9 mouse cellular contexts compared by ENCODE assay signal in genomic region chr6:91683121-91683520, GRCm38 (mm10). TPM values are rescaled to one million over a fixed set of nuclear protein-coding genes. Genes with fewer than 3 reads are reported as not detected.
DNase-seq lines count a peak whose midpoint lies in the region; ATAC-seq and TF ChIP-seq lines count a peak whose summit lies in the region.
"Had no signal": no experiment of that assay in that cellular context is flagged by ENCODE, and none has a peak within 500 bp of the region (broad histone marks: within the 10 kb centered on the region; RNA-seq: fewer than 3 reads in every experiment).

No protein-coding gene starts in this region.

- DNase-seq in adrenal gland, adult 2 months, result peak; percentile 48
- DNase-seq in adrenal gland, postnatal 4 days (ENCODE audit: low spot score in 2 of 2), result no peak
- DNase-seq in cerebellum, postnatal 14 days, result no peak

- H3K4me3 ChIP-seq in bone marrow, adult 2 months (replicated peaks; ENCODE audit: control insufficient read depth, low read depth, low read length), result no peak overlapping the region
- H3K4me3 ChIP-seq in kidney, embryonic 16.5 days (ENCODE audit: low read length), result peak overlapping the region; percentile 67; the same call in 1 of the 2 replicates
- H3K4me3 ChIP-seq in stomach, embryonic 14.5 days (ENCODE audit: low read depth, low read length), result peak overlapping the region; percentile 93; the same call in 1 of the 2 replicates

- H3K4me2 ChIP-seq in kidney, embryonic 16.5 days (replicated peaks; ENCODE audit: low read depth, low read length), result peak overlapping the region; percentile 68
- peak overlapping the region; percentile 89; the same call in 1 of the 2 replicates for H3K4me2 ChIP-seq in stomach, embryonic 14.5 days (replicated peaks; ENCODE audit: low read depth, low read length)

- WGBS in bone marrow, adult 2 months, result 4% methylated on average over 3 of the region's 3 CpGs
- 46% methylated on average over 3 of the region's 3 CpGs for WGBS in kidney, embryonic 16.5 days
- WGBS in stomach, embryonic 14.5 days, result 46% methylated on average over 3 of the region's 3 CpGs

- peak overlapping the region; percentile 85 for H3K9ac ChIP-seq in kidney, embryonic 16.5 days (replicated peaks; ENCODE audit: low read length)
- peak overlapping the region; percentile 84; the same call in 1 of the 2 replicates for H3K9ac ChIP-seq in stomach, embryonic 14.5 days (replicated peaks; ENCODE audit: low read depth, low read length)

- no peaks in the 10 kb centered on the region for H3K27me3 ChIP-seq in kidney, embryonic 16.5 days (ENCODE audit: insufficient read depth, low read length)
- H3K27me3 ChIP-seq in stomach, embryonic 14.5 days (ENCODE audit: control insufficient read depth, insufficient read depth, low read length), result no peaks in the 10 kb centered on the region

- H3K4me1 ChIP-seq in bone marrow, adult 2 months (ENCODE audit: control insufficient read depth, insufficient read depth, low read length), result peaks cover 10% of the 10 kb centered on the region
- H3K4me1 ChIP-seq in kidney, embryonic 16.5 days (ENCODE audit: insufficient read depth, low read length), result peaks cover 40% of the 10 kb centered on the region
- peaks cover 32% of the 10 kb centered on the region for H3K4me1 ChIP-seq in stomach, embryonic 14.5 days (ENCODE audit: control insufficient read depth, insufficient read depth, low read length)

- ATAC-seq in granulocyte monocyte progenitor cell, adult 5-6 weeks (replicated peaks; ENCODE audit: poor library complexity, severe bottlenecking), result peak; percentile 31
- ATAC-seq in kidney, embryonic 16.5 days (ENCODE audit: low FRiP score, low TSS enrichment), result 0 out of 2 replicates have a peak, but pooled peaks have one; percentile 4
- peak; percentile 41 for ATAC-seq in megakaryocyte progenitor cell, adult 5-6 weeks (replicated peaks; ENCODE audit: poor library complexity)
- no peak for ATAC-seq in stomach, embryonic 14.5 days (ENCODE audit: insufficient number of reproducible peaks, insufficient read depth, low FRiP score, low read depth)

- no peaks in the 10 kb centered on the region for H3K9me3 ChIP-seq in kidney, embryonic 16.5 days (ENCODE audit: low read length)
- no peaks in the 10 kb centered on the region for H3K9me3 ChIP-seq in stomach, embryonic 14.5 days (ENCODE audit: control insufficient read depth, low read depth, low read length)
- H3K9me3 ChIP-seq: G1E had no signal

- TF ChIP-seq POLR2A in bone marrow, adult 2 months (IDR thresholded peaks at IDR 0.05; ENCODE audit: borderline replicate concordance, control insufficient read depth, low read depth, low read length), result no peak

- H3K36me3 ChIP-seq in kidney, embryonic 16.5 days (ENCODE audit: insufficient read depth, low read length), result no peaks in the 10 kb centered on the region
- no peaks in the 10 kb centered on the region for H3K36me3 ChIP-seq in stomach, embryonic 14.5 days (ENCODE audit: control insufficient read depth, insufficient read depth, low read length)
- H3K36me3 ChIP-seq: G1E had no signal

- H3K27ac ChIP-seq in bone marrow, adult 2 months (ENCODE audit: control insufficient read depth, insufficient read depth, low read depth, low read length, poor library complexity), result peak overlapping the region; percentile 64; the same call in 1 of the 2 replicates
- peak overlapping the region; percentile 90 for H3K27ac ChIP-seq in kidney, embryonic 16.5 days (ENCODE audit: low read length)
- peak overlapping the region; percentile 78; the same call in 1 of the 2 replicates for H3K27ac ChIP-seq in stomach, embryonic 14.5 days (ENCODE audit: low read length)

- peak; percentile 82 for TF ChIP-seq CTCF in bone marrow, adult 2 months (IDR thresholded peaks at IDR 0.05; ENCODE audit: control insufficient read depth, insufficient read depth, low read length)

RNA-seq across cellular contexts. Expression of gene Slc6a6, which starts 0.7 kb away (rescaled TPM):
- total RNA-seq in adrenal gland, adult 2 months (2021), result 100 to 1,000 TPM; 466 to 626 TPM
- polyA plus RNA-seq in adrenal gland, adult 2 months (2012; rRNA removed), result 570 and 815 TPM in 2 replicates
- total RNA-seq in adrenal gland, postnatal 4 days (2021), result 100 to 1,000 TPM; 314 to 322 TPM
- 18.5 and 36.3 TPM in 2 replicates for polyA plus RNA-seq in bone marrow, adult 2 months (2011; ENCODE audit: insufficient read depth, insufficient read length, low replicate concordance, missing spikeins)
- 42.8 and 42.9 TPM in 2 replicates for total RNA-seq in granulocyte monocyte progenitor cell, adult 5-6 weeks (2014; fragmentation: Nextera tagmentation)
- total RNA-seq in granulocyte monocyte progenitor cell, adult 5-6 weeks (2017), result 18.9 and 30.2 TPM in 2 replicates
- 82.9 and 96.3 TPM in 2 replicates for polyA plus RNA-seq in kidney, embryonic 16.5 days (2015; fragmentation: Nextera tagmentation; extraction: Ambion mirVana)
- total RNA-seq in megakaryocyte progenitor cell, adult 5-6 weeks (2015), result 30.6 and 34.6 TPM in 2 replicates
- total RNA-seq in megakaryocyte progenitor cell, adult 5-6 weeks (2017), result 20.7 and 26.7 TPM in 2 replicates
- polyA plus RNA-seq in stomach, embryonic 14.5 days (2014; fragmentation: Nextera tagmentation; extraction: Ambion mirVana), result 60.3 and 65.1 TPM in 2 replicates

Comparison
In these comparisons a context has a peak if more than half of its experiments do, and no peak if none do; other contexts are left out.
1. RNA of gene Slc6a6, which starts 0.7 kb away (total RNA-seq): 466 to 626 TPM in adrenal gland, adult 2 months and 314 to 322 TPM in adrenal gland, postnatal 4 days; 18.9 to 42.9 TPM in granulocyte monocyte progenitor cell, adult 5-6 weeks and 20.7 to 34.6 TPM in megakaryocyte progenitor cell, adult 5-6 weeks; every median in the first group is over 4 times any median in the second.
2. Peak in every context shown above with its lines, with median percentiles within 50 percentile points of each other: H3K27ac ChIP-seq.